Mouse (Mus musculus): Measurements from ENCODE around the gene Shf.

- TF ChIP-seq CTCF (IDR thresholded peaks at IDR 0.05; ENCODE audit: low read depth): no peak
- TF ChIP-seq EP300 (optimal IDR thresholded peaks at IDR 0.05): no peak
These were observed 6.9 kb downstream of the Shf start for GRCm38 (mm10) chr2:122361868-122362621.

Data from stomach, postnatal 0 days (tissue).